Mouse (Mus musculus) layer of hippocampus, postnatal 10 days (tissue): ENCODE results near the gene Atp8b2. TPM values are rescaled to one million over a fixed set of nuclear protein-coding genes. Genes with fewer than 3 reads are reported as not detected.

Source experiments
- DNase-seq, 2 experiments: peaks; one replicate each; pipeline ENCODE4 v3.0.0; 2021; ENCODE audit warnings: low spot score in 2 of 2
- microRNA-seq, 2 experiments: library from miRNA; unstranded; fragments of <30 nt; microRNA quantifications; one replicate each; pipeline ENCODE4 v1.2.0; 2021
- total RNA-seq, 2 experiments: library from RNA; stranded (reverse); gene quantifications; 2 replicates each; pipeline ENCODE4 v1.2.3; 2021

Atp8b2 gene
- total RNA-seq, 2 experiments from 2014 or later: 79.5 to 90.1 TPM

- DNase-seq: no peak
Observed at GRCm38 (mm10) chr3:89907846-89908245, 55.5 kb downstream of the Atp8b2 start.

GRCm38 (mm10) chr3:89899511-89899908 is 63.8 kb downstream of the Atp8b2 start:
- DNase-seq: no peak

DNA sequence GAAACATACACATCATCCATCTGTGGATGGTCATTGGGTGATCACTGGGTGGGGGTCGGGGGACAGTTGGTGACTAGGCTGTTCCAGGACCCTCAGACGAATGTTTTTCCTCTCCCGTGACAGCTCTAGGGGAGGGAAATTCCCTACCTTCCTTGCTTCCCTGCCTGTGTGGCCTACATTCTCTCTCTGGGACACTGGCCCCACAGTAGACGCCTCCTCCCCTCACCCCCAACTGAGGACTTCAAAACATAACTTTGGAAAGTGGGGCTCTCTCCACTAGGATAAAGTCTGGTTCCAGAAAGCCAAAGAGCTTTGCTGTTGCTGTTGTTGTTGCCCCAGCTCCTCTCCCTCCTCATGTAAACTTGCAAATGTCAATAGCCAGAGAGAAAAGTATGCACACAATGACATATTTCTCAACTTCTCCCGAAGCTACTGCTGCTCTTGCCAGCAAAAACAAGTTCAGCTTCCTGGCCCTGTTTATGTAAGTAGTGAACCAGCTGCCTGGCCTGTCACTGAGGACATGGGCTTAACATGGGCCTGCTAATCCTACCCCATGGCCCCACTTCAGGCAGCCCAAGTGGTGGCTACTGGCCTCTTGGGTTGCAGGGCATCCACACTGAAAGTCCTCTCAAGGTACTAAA is 64.3 kb downstream of the Atp8b2 start:
- DNase-seq: no peak

DNA sequence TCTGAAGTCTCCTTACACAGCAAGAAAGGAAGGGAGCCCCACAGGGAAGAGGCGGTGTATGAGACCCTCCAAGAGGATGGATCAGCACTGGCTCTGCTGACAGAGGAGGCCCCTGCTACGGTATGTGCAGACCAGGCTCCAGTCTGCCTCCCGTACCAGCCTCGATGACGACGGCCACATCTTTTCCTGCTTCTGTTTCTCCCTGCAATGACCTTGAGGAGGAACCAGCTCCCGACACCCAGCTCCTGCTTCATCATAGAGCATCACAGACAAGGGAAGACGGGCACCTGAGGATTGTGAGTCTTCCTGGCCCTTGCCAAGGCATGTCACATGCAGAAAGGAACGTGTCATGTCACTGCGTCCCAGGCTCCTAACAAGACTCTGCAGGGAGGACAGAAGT is 65.3 kb downstream of the Atp8b2 start:
- DNase-seq: no peak

DNA sequence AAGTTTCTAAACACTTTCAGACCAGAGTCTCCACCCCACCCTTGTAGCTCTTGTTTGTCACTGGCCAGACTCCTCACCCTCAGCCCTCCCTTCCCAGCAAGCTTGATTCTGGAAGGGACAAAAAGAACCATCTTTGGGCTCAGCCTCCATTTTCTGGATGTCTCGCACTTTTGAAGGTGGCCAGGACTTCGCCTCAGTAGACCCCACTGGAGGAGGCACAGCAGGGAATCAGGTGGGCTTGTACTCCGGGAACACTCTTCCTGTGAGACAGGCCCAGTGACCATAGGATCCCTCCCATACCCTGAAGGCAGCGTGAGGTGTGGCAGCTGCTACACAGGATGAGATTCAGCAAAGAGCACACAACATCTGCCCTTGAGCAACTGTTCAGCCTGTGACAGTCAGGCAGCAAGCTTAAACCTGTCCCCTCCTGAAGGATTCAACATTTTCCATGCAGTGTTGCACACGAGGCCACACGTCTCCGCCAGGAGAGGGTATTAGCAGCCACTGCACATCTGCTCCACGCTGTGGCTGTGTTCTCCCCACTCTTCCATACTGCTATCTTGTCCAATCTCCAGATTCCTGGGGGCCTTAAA is 66.0 kb downstream of the Atp8b2 start:
- no peak for DNase-seq

GRCm38 (mm10) chr3:89896571-89896970 is 66.7 kb downstream of the Atp8b2 start:
- DNase-seq: no peak

GRCm38 (mm10) chr3:89892517-89893106 is 70.7 kb downstream of the Atp8b2 start:
- no peak for DNase-seq

GRCm38 (mm10) chr3:89891696-89892095 is 71.6 kb downstream of the Atp8b2 start:
- DNase-seq: no peak

DNA sequence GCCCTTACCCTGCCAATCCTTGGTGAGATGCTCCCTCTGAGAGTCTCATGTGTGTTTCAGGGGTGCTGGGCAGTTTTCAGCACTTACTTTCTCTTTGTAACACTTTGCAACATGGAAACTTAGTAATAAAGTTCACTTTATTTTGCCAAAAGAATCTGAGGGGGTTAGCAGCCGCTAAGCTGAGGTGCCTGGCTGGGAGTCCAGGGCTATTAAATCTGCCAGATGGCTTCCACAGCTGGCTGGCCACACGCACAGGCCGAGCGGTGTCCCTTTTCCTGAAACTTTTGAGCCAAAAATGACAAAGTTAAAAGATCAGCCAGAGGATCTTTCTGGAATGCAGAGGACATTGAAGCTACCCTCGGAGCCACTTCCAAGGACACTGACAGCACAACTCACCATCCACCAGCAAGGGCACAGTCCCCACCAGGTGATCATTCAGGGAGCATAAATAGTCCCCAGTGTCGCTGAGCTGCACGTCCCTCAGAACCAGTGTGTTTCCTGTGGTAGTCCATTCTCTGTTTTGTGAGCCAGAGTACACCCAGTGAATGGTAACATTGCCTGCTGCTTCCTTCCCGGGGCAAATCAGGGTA is 73.4 kb downstream of the Atp8b2 start:
- no peak for DNase-seq

Small RNA genes within 50 kb of the gene (microRNA-seq; reads per million reads assigned to microRNA genes)
- 0 to 1.6 reads per million in 2 experiments for gene Mir7669

Other genes starting within 250 kb of the Atp8b2 start
- gene Adar, start 248.5 kb downstream of the Atp8b2 start, total RNA-seq: 10 to 100 TPM; 82.7 to 85.8 TPM
- 10 to 100 TPM; 26.3 to 26.4 TPM for gene Chrnb2, start 198.9 kb downstream of the Atp8b2 start, total RNA-seq
- gene Ube2q1, start 189.9 kb downstream of the Atp8b2 start, total RNA-seq: 10 to 100 TPM; 78.9 to 80.0 TPM
- gene She, start 132.1 kb downstream of the Atp8b2 start, total RNA-seq: 1 to 10 TPM; 4.0 to 4.2 TPM
- 1 to 10 TPM; 4.2 to 4.7 TPM for gene Il6ra, start 50.3 kb downstream of the Atp8b2 start, total RNA-seq
- 10 to 100 TPM; 60.7 to 67.3 TPM for gene Hax1, start 35.3 kb upstream of the Atp8b2 start, total RNA-seq
- gene 4933434E20Rik, start 88.1 kb upstream of the Atp8b2 start, total RNA-seq: 10 to 100 TPM; 83.5 to 91.6 TPM
- 100 to 1,000 TPM; 146 to 188 TPM for gene Ubap2l, start 89.1 kb upstream of the Atp8b2 start, total RNA-seq
- gene Tpm3, start 109.1 kb upstream of the Atp8b2 start, total RNA-seq: 100 to 1,000 TPM; 245 to 256 TPM
- gene Nup210l, start 140.6 kb upstream of the Atp8b2 start, total RNA-seq: under 1 TPM; 0.36 to 0.50 TPM